Mouse (Mus musculus) hematopoietic multipotent progenitor cell, adult 10-12 weeks (in vitro differentiated cells): ENCODE measurements around the gene Lhb. TPM values are rescaled to one million over a fixed set of nuclear protein-coding genes. Genes with fewer than 3 reads are reported as not detected.

Experiments
- polyA plus RNA-seq: library from polyadenylated mRNA; stranded (reverse); fragments of >175 nt; gene quantifications from 2 replicates; pipeline ENCODE4 v1.2.3, GENCODE M21; 2012; ENCODE audit warnings: low replicate concordance

Gene Lhb
- polyA plus RNA-seq: not detected in 2 replicates

DNA sequence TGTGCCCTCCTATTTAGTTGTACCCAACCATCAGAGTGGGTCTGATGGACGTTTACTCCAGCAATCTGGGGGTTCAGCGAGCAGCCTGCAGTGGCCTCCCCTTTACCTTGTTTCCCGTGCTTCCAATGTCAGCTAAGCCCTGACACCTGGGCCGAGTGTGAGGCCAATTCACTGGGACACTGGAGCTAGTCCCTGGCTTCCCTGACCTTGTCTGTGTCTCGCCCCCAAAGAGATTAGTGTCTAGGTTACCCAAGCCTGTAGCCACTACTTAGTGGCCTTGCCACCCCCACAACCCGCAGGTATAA, at the start of gene Lhb:
Lhb (plus strand) TSS at position 206 of the 305 bp plus-strand sequence.

GRCm38 (mm10) chr7:45395578-45396336, 24.9 kb upstream of the Lhb start, which contains the start of gene Snrnp70:
Snrnp70 (minus strand) TSS chr7:45395742.

DNA sequence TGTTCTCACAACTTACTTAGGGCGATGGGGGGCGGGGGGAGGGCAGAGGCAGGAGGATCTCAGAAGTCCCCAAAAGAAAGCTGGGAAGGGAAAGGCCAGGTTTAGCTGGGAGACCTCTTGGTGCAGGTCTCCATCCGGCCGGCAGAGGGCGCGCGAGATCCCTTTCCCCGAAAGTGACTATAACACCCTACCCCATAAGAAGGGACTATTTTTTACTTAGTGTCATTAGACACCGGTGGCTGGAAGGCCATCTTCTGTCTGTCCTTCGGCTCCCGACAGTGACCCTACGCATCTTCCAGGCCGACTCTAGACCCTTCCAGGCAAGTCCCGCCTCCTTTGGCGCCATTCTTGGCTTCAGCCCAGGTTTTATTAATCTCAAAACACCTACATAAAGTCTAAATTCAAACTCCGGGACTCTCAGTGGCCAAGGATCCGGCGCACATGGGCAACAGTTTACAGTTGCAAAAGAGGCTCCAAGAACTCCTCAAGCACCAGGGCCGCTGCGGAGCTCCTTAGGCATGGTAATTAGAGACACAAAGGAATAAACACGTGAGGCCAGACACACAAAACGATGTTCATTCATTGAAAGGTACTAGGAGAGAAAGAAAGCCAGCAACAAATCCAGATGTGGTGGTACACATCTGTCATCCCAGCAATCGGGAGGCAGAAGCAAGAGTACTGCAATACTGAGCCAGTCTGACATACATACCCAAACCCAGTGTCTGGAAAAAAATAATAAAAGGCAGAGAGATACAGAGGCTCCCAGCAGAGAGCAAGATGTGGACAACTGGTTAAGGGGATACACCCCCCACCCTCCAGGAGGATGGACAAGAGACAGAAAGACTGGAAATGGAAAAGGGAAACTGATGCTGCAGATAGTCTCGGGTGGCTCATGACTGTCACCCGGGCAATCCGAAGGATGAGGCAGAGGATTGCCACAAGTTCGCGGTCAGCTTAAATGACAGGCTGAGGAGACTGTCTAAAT, 15.2 kb upstream of the Lhb start, which contains the start of gene Kcna7:
Kcna7 (plus strand) TSS at position 563 of the 985 bp plus-strand sequence.

GRCm38 (mm10) chr7:45413113-45413863, 7.3 kb upstream of the Lhb start, which contains the start of gene Ntf5:
Ntf5 (plus strand) TSS chr7:45413695.

GRCm38 (mm10) chr7:45434203-45435015, 13.8 kb downstream of the Lhb start, which contains the start of gene Gys1:
Gys1 (plus strand) TSS chr7:45434844.

DNA sequence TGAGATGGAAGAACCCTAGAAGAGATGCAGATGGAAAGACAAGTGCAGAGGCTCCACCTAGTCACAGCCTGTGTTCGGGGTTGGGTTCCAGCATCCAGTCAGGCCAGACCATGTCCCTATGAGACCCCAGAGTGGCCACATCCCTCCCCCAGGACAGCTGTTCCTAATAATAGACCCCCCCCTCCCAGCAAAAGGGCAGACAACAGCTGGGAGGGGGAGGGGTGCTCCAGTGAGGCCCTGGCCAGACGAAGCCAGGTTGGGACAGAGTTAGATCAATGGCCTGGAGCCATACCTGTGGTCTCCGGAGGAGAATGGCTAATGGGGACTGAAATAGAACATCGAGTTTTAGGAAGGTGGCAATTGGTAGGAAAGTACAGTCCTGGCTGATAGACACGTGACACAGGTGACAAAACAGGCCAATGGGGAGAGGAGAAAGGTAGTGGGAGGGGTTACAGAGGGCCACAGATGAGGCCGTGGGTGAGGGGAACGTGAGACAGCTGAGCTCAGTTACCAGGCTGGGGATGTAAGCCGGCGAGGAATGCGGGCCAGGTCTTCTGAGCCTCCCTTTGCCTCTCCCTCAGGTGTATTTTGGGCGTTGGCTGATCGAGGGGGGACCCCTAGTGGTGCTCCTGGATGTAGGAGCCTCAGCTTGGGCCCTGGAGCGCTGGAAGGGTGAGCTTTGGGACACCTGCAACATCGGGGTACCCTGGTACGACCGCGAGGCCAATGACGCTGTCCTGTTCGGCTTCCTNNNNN, 17.1 kb downstream of the Lhb start, which contains the start of gene Ruvbl2:
Ruvbl2 (minus strand) TSS at position 576 of the 756 bp plus-strand sequence.

GRCm38 (mm10) chr7:45459564-45460140, 39.0 kb downstream of the Lhb start, which contains the start of gene Ftl1:
Ftl1 (minus strand) TSS chr7:45459884.

DNA sequence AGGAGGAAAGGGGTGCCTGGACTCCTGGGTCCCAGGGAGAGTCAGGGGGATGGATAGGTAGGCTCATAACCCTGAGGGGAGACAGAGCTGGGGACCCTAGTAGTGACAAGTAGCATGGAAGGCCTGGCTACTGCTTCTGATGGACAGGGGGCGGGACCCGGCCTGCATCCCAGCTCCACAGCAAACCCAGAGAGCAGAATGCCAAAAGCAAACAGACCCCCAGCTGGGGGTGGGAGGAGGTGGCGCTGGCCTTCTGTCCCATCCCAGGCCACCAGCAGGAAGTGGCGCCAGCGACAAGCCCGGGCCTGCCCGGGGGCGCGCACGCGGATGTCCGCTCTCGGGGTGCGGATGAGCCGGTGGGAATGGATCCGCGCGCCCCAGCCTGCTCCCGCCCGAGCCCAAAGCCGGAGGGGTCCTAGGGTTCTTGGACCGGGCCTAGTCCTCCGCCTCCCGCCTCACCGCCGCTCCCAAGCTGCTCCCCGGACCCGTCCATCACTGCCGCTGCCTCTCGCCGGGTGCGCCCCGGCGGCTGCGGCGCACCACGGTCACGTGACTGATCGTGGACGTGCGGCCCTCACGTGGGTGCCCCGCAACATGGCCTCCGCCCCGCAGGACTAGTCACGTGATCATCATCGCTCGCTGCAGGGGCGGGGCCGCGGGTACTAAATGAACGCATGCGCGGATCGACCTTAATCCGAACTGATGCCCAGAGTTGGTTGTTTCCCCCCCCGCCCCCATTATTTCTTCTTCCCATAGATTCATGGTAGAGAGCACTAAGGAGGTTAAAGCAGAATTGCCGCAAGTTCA, 45.9 kb downstream of the Lhb start, which contains the start of gene Bax:
Bax (minus strand) TSS at position 616 of the 807 bp plus-strand sequence.

Other genes starting within 250 kb of the Lhb start
- 0.10 TPM in 1 of 2 replicates, not detected in the other for gene Gfy, start 241.3 kb upstream of the Lhb start, polyA plus RNA-seq
- gene Pth2, start 239.8 kb upstream of the Lhb start, polyA plus RNA-seq: not detected in 2 replicates
- 0.47 and 0.54 TPM in 2 replicates for gene Ccdc155, start 215.9 kb upstream of the Lhb start, polyA plus RNA-seq
- 13.5 and 29.6 TPM in 2 replicates for gene Dkkl1, start 208.7 kb upstream of the Lhb start, polyA plus RNA-seq
- 0.09 and 0.62 TPM in 2 replicates for gene Tead2, start 205.1 kb upstream of the Lhb start, polyA plus RNA-seq
- gene Cd37, start 181.7 kb upstream of the Lhb start, polyA plus RNA-seq: 1,076 and 1,868 TPM in 2 replicates
- gene Slc6a16, start 179.7 kb upstream of the Lhb start, polyA plus RNA-seq: not detected in 2 replicates
- gene Slc6a21, start 143.3 kb upstream of the Lhb start, polyA plus RNA-seq: 0.34 and 0.58 TPM in 2 replicates
- gene Trpm4, start 87.0 kb upstream of the Lhb start, polyA plus RNA-seq: 6.9 and 12.1 TPM in 2 replicates
- not detected in 2 replicates for gene Hrc, start 85.5 kb upstream of the Lhb start, polyA plus RNA-seq
- gene Ppfia3, start 53.8 kb upstream of the Lhb start, polyA plus RNA-seq: 0.28 and 2.0 TPM in 2 replicates
- 0.53 TPM in 1 of 2 replicates, not detected in the other for gene Lin7b, start 50.2 kb upstream of the Lhb start, polyA plus RNA-seq
- 628 and 1,029 TPM in 2 replicates for gene Snrnp70, start 25.1 kb upstream of the Lhb start, polyA plus RNA-seq
- gene Kcna7, start 15.2 kb upstream of the Lhb start, polyA plus RNA-seq: not detected in 2 replicates
- 0.08 and 0.28 TPM in 2 replicates for gene Ntf5, start 7.1 kb upstream of the Lhb start, polyA plus RNA-seq
- gene Gys1, start 14.0 kb downstream of the Lhb start, polyA plus RNA-seq: 15.9 and 25.8 TPM in 2 replicates
- gene Ruvbl2, start 17.3 kb downstream of the Lhb start, polyA plus RNA-seq: 87.7 and 154 TPM in 2 replicates
- gene Ftl1, start 39.1 kb downstream of the Lhb start, polyA plus RNA-seq: 6,376 and 13,145 TPM in 2 replicates
- gene Bax, start 46.1 kb downstream of the Lhb start, polyA plus RNA-seq: 173 and 185 TPM in 2 replicates
- not detected in 2 replicates for gene Tulp2, start 61.1 kb downstream of the Lhb start, polyA plus RNA-seq
- gene Gm45808, start 66.0 kb downstream of the Lhb start, polyA plus RNA-seq: not detected in 2 replicates
- gene Dhdh, start 68.0 kb downstream of the Lhb start, polyA plus RNA-seq: 0.81 and 2.1 TPM in 2 replicates
- gene Nucb1, start 89.6 kb downstream of the Lhb start, polyA plus RNA-seq: 224 and 245 TPM in 2 replicates
- 60.5 and 214 TPM in 2 replicates for gene Ppp1r15a, start 105.4 kb downstream of the Lhb start, polyA plus RNA-seq
- 0.77 and 1.2 TPM in 2 replicates for gene Plekha4, start 105.5 kb downstream of the Lhb start, polyA plus RNA-seq
- gene Hsd17b14, start 134.1 kb downstream of the Lhb start, polyA plus RNA-seq: 0.28 and 0.90 TPM in 2 replicates
- 14.0 and 38.4 TPM in 2 replicates for gene Bcat2, start 149.3 kb downstream of the Lhb start, polyA plus RNA-seq
- gene Fgf21, start 194.7 kb downstream of the Lhb start, polyA plus RNA-seq: 0.17 TPM in 1 of 2 replicates, not detected in the other
- gene Fut1, start 196.5 kb downstream of the Lhb start, polyA plus RNA-seq: 0.18 and 0.93 TPM in 2 replicates
- 0.25 and 0.31 TPM in 2 replicates for gene Izumo1, start 201.0 kb downstream of the Lhb start, polyA plus RNA-seq
- 3.0 and 3.6 TPM in 2 replicates for gene Rasip1, start 206.7 kb downstream of the Lhb start, polyA plus RNA-seq
- 0.20 and 0.42 TPM in 2 replicates for gene Mamstr, start 219.2 kb downstream of the Lhb start, polyA plus RNA-seq
- gene Fut2, start 245.6 kb downstream of the Lhb start, polyA plus RNA-seq: not detected in 2 replicates